ENCODE assay signal across 8 mouse cellular contexts in genomic region chr4:53516011-53516532, GRCm38 (mm10).
A peak's percentile ranks its signal among the peaks of the same experiment; 100 is the strongest.
DNase-seq lines count a peak whose midpoint lies in the region.

No protein-coding gene starts in this region.

- DNase-seq in frontal cortex, adult 2 months (ENCODE audit: extremely low spot score in 1 of 2, low spot score in 1 of 2) = peak; percentile 52 to 76
- DNase-seq in frontal cortex, postnatal 25 days (ENCODE audit: low spot score in 2 of 2) = no peak
- peak; percentile 85 for DNase-seq in right cerebral cortex, adult 18-20 months
- no peak for DNase-seq in right cerebral cortex, postnatal 4 days
- peak; percentile 77 to 79 for DNase-seq in layer of hippocampus, postnatal 36 days
- DNase-seq in kidney, postnatal 25 days = no peak
- no peak for DNase-seq in embryo, embryonic 9.5 days (ENCODE audit: extremely low spot score)
- DNase-seq in thymus, postnatal 14 days = no peak

Comparison
In these comparisons a context has a peak if more than half of its experiments do, and no peak if none do; other contexts are left out.
1. DNase-seq: peak in frontal cortex, adult 2 months (2 of 2), right cerebral cortex, adult 18-20 months (single experiment) and layer of hippocampus, postnatal 36 days (2 of 2); none in frontal cortex, postnatal 25 days (0 of 2), right cerebral cortex, postnatal 4 days (single experiment), kidney, postnatal 25 days (0 of 2), embryo, embryonic 9.5 days (single experiment) and thymus, postnatal 14 days (single experiment).